Mouse (Mus musculus): ENCODE data around the gene Tdpoz3. TPM values are rescaled to one million over a fixed set of nuclear protein-coding genes. Genes with fewer than 3 reads are reported as not detected.
"Not testable (repeated sequence)": the region's sequence is repeated elsewhere in the genome, so short reads cannot be mapped to it uniquely, and the experiment has no call there.

The Tdpoz3 gene
- not detected for total RNA-seq (2021)
- long read RNA-seq, experiment 1 = 0 reads
- long read RNA-seq, experiment 2 = 0 reads

DNA sequence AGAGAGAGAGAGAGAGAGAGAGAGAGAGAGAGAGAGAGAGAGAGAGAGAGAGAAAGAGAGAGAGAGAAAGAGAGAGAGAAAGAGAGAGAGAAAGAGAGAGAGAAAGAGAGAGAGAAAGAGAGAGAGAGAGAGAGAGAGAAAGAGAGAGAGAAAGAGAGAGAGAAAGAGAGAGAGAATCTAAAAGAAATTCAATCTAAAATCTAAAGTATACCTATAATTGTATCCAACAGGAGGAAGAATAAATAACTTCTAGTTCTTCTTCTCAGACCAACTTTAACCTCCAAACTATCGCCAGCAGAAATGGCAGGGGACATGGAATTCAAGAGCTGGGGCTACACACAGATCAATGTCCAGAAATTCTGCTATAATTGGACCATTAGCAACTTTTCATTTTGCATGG lies at the start of gene Tdpoz3:
Gene Tdpoz3 (plus strand): TSS at position 301 of the 400 bp plus-strand sequence.
- intact Hi-C loops (cut with DNase I); H3K27ac ChIP-seq; DNase-seq; H3K4me3 ChIP-seq: not testable (repeated sequence)

- DNase-seq; H3K27ac ChIP-seq; H3K4me3 ChIP-seq; intact Hi-C loops (cut with DNase I): not testable (repeated sequence)
Observed at GRCm38 (mm10) chr3:93796098-93796497, 29.7 kb upstream of the Tdpoz3 start, which contains the start of gene Tdpoz4. TSS of gene Tdpoz4 (plus strand) at chr3:93796398.

DNA sequence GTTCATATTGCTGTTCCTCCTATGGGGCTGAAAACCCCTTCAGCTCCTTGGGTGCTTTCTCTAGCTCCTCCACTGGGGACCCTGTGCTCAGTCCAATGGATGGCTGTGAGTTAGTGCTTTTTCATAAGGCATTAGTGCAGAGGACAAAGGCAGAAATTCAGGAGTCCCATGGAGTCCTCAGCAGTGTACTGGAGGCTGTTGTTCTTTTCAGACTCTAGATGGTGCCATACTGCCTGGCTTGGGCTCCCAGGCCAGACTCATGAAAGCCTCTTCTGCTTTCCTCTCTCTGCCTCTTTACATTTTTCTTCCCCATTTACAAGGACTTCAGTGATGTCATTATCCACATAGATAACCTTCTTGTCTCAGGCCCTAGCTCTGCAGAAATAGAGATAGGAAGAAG lies 12.5 kb upstream of the Tdpoz3 start:
- intact Hi-C loops (cut with DNase I) = loop anchor here (5.0 kb wide), 1 partner anchor 201 kb away; no protein-coding TSS in a partner anchor
- not testable (repeated sequence) for H3K4me3 ChIP-seq, H3K27ac ChIP-seq, DNase-seq

GRCm38 (mm10) chr3:93858957-93859356 lies 33.1 kb downstream of the Tdpoz3 start:
- DNase-seq; intact Hi-C loops (cut with DNase I); H3K4me3 ChIP-seq; H3K27ac ChIP-seq: not testable (repeated sequence)

DNA sequence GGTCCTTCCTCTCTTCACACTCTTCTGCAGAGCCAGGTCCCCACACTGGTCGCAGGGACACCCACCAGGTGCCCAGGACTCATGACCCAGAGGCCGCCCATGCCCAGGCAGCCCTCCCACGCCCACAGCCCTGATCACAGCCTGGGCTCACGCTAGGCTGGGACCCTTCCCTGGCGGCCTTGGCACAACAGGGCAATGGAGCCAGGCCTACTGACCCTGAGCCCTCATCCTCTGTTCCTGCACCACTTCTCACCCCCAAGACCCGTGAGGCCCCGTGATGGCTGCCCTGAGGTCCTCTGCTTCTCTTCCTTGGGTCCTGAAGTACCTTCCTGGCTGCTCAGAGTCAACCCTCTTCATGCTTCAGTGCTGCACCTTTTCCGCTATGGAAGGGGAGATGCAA lies 44.8 kb downstream of the Tdpoz3 start:
- H3K27ac ChIP-seq; intact Hi-C loops (cut with DNase I); H3K4me3 ChIP-seq; DNase-seq: not testable (repeated sequence)

Other genes starting within 250 kb of the Tdpoz3 start
- not detected for gene Tdpoz2, start 173.3 kb upstream of the Tdpoz3 start, total RNA-seq (2021)
- not detected for gene Tdpoz1, start 149.7 kb upstream of the Tdpoz3 start, total RNA-seq (2021)
- gene Gm37596, start 132.9 kb upstream of the Tdpoz3 start, total RNA-seq (2021) = not detected
- gene Gm5773, start 53.0 kb upstream of the Tdpoz3 start, total RNA-seq (2021) = not detected
- gene Tdpoz4, start 29.6 kb upstream of the Tdpoz3 start, total RNA-seq (2021) = not detected
- not detected for gene Gm9117, start 117.5 kb downstream of the Tdpoz3 start, total RNA-seq (2021)
- not detected for gene Tdpoz5, start 135.3 kb downstream of the Tdpoz3 start, total RNA-seq (2021)
- not detected for gene Gm9125, start 228.9 kb downstream of the Tdpoz3 start, total RNA-seq (2021)
- gene Gm10697, start 246.6 kb downstream of the Tdpoz3 start, total RNA-seq (2021) = not detected